Mouse (Mus musculus): ENCODE results near the gene Adnp. TPM values are rescaled to one million over a fixed set of nuclear protein-coding genes. Genes with fewer than 3 reads are reported as not detected.

Gene Adnp
- polyA plus RNA-seq, 1 experiment from 2014 or later, result 13.1 TPM

- 35% methylated on average over 9 of the region's 9 CpGs for WGBS
- no peaks in the 10 kb centered on the region for H3K36me3 ChIP-seq (ENCODE audit: insufficient read depth, low read length)
- ATAC-seq (replicated peaks; ENCODE audit: low FRiP score, low read depth) (peak; percentile 69), DNase-seq (ENCODE audit: low spot score) (peak; percentile 85)
- no peaks in the 10 kb centered on the region for H3K27me3 ChIP-seq (ENCODE audit: insufficient read depth, low read length)
- no peak overlapping the region; the same call in 1 of the 2 replicates for H3K4me2 ChIP-seq (ENCODE audit: low read length)
- TF ChIP-seq CTCF (IDR thresholded peaks at IDR 0.05; ENCODE audit: low read depth), result no peak
- H3K4me3 ChIP-seq (replicated peaks; ENCODE audit: low read depth, low read length), result no peak overlapping the region
- peak overlapping the region; percentile 91 for H3K27ac ChIP-seq
- no peaks in the 10 kb centered on the region for H3K9me3 ChIP-seq (replicated peaks; ENCODE audit: low read length)
- peak overlapping the region; percentile 10; the same call in 1 of the 2 replicates for H3K9ac ChIP-seq (ENCODE audit: low read depth, low read length)
- H3K4me1 ChIP-seq (replicated peaks; ENCODE audit: insufficient read depth, low read length), result peaks cover 23% of the 10 kb centered on the region
Measured at GRCm38 (mm10) chr2:168168892-168169799, 37.8 kb downstream of the Adnp start.

- ATAC-seq (replicated peaks; ENCODE audit: low FRiP score, low read depth), result no peak
- Histone ChIP-seq H3K27ac (no peak overlapping the region), H3K4me2 (ENCODE audit: low read length) (no peak overlapping the region), H3K4me3 (replicated peaks; ENCODE audit: low read depth, low read length) (no peak overlapping the region), H3K9ac (ENCODE audit: low read depth, low read length) (no peak overlapping the region), H3K9me3 (replicated peaks; ENCODE audit: low read length) (no peaks in the 10 kb centered on the region), H3K4me1 (replicated peaks; ENCODE audit: insufficient read depth, low read length) (peaks cover 23% of the 10 kb centered on the region), H3K36me3 (ENCODE audit: insufficient read depth, low read length) (no peaks in the 10 kb centered on the region), H3K27me3 (ENCODE audit: insufficient read depth, low read length) (no peaks in the 10 kb centered on the region)
- DNase-seq (ENCODE audit: low spot score), result no peak
- TF ChIP-seq CTCF (IDR thresholded peaks at IDR 0.05; ENCODE audit: low read depth), result no peak
- 68% methylated on average over 3 of the region's 3 CpGs for WGBS
Measured at GRCm38 (mm10) chr2:168167781-168168180, 39.1 kb downstream of the Adnp start.

- WGBS, result 42% methylated on average over 21 of the region's 21 CpGs
- Histone ChIP-seq H3K36me3 (ENCODE audit: insufficient read depth, low read length) (no peaks in the 10 kb centered on the region), H3K27me3 (ENCODE audit: insufficient read depth, low read length) (no peaks in the 10 kb centered on the region), H3K9ac (ENCODE audit: low read depth, low read length) (no peak overlapping the region), H3K9me3 (replicated peaks; ENCODE audit: low read length) (no peaks in the 10 kb centered on the region), H3K4me3 (replicated peaks; ENCODE audit: low read depth, low read length) (no peak overlapping the region), H3K4me1 (replicated peaks; ENCODE audit: insufficient read depth, low read length) (peaks cover 23% of the 10 kb centered on the region), H3K4me2 (ENCODE audit: low read length) (0 out of 2 replicates have a peak overlapping the region, but pooled peaks have one; percentile 16), H3K27ac (no peak overlapping the region)
- TF ChIP-seq CTCF (IDR thresholded peaks at IDR 0.05; ENCODE audit: low read depth), result no peak
- ATAC-seq (replicated peaks; ENCODE audit: low FRiP score, low read depth) (0 out of 2 replicates have a peak, but pooled peaks have one; percentile 6), DNase-seq (ENCODE audit: low spot score) (peak; percentile 34)
Measured at GRCm38 (mm10) chr2:168166750-168167460, 40.0 kb downstream of the Adnp start.

GRCm38 (mm10) chr2:168161978-168162377, 44.9 kb downstream of the Adnp start:
- TF ChIP-seq CTCF (IDR thresholded peaks at IDR 0.05; ENCODE audit: low read depth), result no peak
- H3K9me3 ChIP-seq (replicated peaks; ENCODE audit: low read length), result no peaks in the 10 kb centered on the region

GRCm38 (mm10) chr2:168161514-168161971, 45.4 kb downstream of the Adnp start:
- Histone ChIP-seq H3K27me3 (ENCODE audit: insufficient read depth, low read length) (no peaks in the 10 kb centered on the region), H3K36me3 (ENCODE audit: insufficient read depth, low read length) (no peaks in the 10 kb centered on the region), H3K4me2 (ENCODE audit: low read length) (peak overlapping the region; percentile 43), H3K4me3 (replicated peaks; ENCODE audit: low read depth, low read length) (peak overlapping the region; percentile 16), H3K4me1 (replicated peaks; ENCODE audit: insufficient read depth, low read length) (peaks cover 15% of the 10 kb centered on the region; the same call in 1 of the 2 replicates), H3K9ac (ENCODE audit: low read depth, low read length) (peak overlapping the region; percentile 32), H3K27ac (peak overlapping the region; percentile 43; the same call in 1 of the 2 replicates), H3K9me3 (replicated peaks; ENCODE audit: low read length) (no peaks in the 10 kb centered on the region)
- WGBS, result 10% methylated on average over 11 of the region's 11 CpGs
- DNase-seq (ENCODE audit: low spot score) (no peak), ATAC-seq (replicated peaks; ENCODE audit: low FRiP score, low read depth) (peak; percentile 18; the same call in 1 of the 2 replicates)
- TF ChIP-seq CTCF (IDR thresholded peaks at IDR 0.05; ENCODE audit: low read depth), result no peak

More at GRCm38 (mm10) chr2:168161978-168162377, 44.9 kb downstream of the Adnp start:
- H3K36me3 ChIP-seq (ENCODE audit: insufficient read depth, low read length), result no peaks in the 10 kb centered on the region
- H3K27ac ChIP-seq, result peak overlapping the region; percentile 43; the same call in 1 of the 2 replicates
- H3K4me1 ChIP-seq (replicated peaks; ENCODE audit: insufficient read depth, low read length), result peaks cover 17% of the 10 kb centered on the region; the same call in 1 of the 2 replicates
- H3K9ac ChIP-seq (ENCODE audit: low read depth, low read length), result peak overlapping the region; percentile 32; the same call in 1 of the 2 replicates
- WGBS, result 10% methylated on average over 14 of the region's 14 CpGs
- ATAC-seq (replicated peaks; ENCODE audit: low FRiP score, low read depth), result no peak
- peak overlapping the region; percentile 43 for H3K4me2 ChIP-seq (ENCODE audit: low read length)
- H3K4me3 ChIP-seq (replicated peaks; ENCODE audit: low read depth, low read length), result peak overlapping the region; percentile 16
- DNase-seq (ENCODE audit: low spot score), result no peak
- no peaks in the 10 kb centered on the region for H3K27me3 ChIP-seq (ENCODE audit: insufficient read depth, low read length)
